Mouse (Mus musculus): ENCODE results near the gene Snrnp40.

GRCm38 (mm10) chr4:130319564-130319963 is 40.4 kb upstream of the Snrnp40 start:
- TF ChIP-seq CTCF (IDR thresholded peaks at IDR 0.05; ENCODE audit: low read depth, low read length) = no peak
- no peak for TF ChIP-seq POLR2A (IDR thresholded peaks at IDR 0.05; ENCODE audit: extremely low read depth, insufficient read depth, low read length)
